Mouse (Mus musculus) small intestine, adult 2 months (tissue): ENCODE measurements at regions not wholly inside any gene's neighbourhood (a gene's known extent, or its start where the extent isn't known, plus 50 kb on each side); places are given as distances from the start of the nearest gene placed in this dataset.
"Not testable (repeated sequence)": the region's sequence is repeated elsewhere in the genome, so short reads cannot be mapped to it uniquely, and the experiment has no call there.

Experiments
- H3K27ac ChIP-seq: fragments of 200-500 bp; 2 replicates; pipeline ENCODE4 v1.5.1; 2012; ENCODE audit warnings: low read depth, low read length, control low read depth, inconsistent platforms; ENCODE audit not compliant: insufficient read depth
- H3K27me3 ChIP-seq: fragments of 200-500 bp; 2 replicates; pipeline ENCODE4 v1.6.1; 2012; ENCODE audit warnings: mild to moderate bottlenecking, moderate library complexity, low read length, inconsistent platforms; ENCODE audit not compliant: control insufficient read depth, insufficient read depth
- H3K36me3 ChIP-seq: fragments of 200-500 bp; 2 replicates; pipeline ENCODE4 v1.6.1; 2012; ENCODE audit warnings: mild to moderate bottlenecking, low read length, control low read depth, inconsistent platforms; ENCODE audit not compliant: control insufficient read depth, insufficient read depth
- H3K4me1 ChIP-seq: fragments of 200-500 bp; 2 replicates; pipeline ENCODE4 v1.6.1; 2012; ENCODE audit warnings: low read length, inconsistent platforms, mixed read lengths; ENCODE audit not compliant: control insufficient read depth, insufficient read depth, insufficient read length
- H3K4me3 ChIP-seq: fragments of 200-500 bp; 2 replicates; pipeline ENCODE4 v1.5.1; 2012; ENCODE audit warnings: low read depth, mild to moderate bottlenecking, control low read depth, inconsistent platforms, low read length, moderate library complexity
- CTCF ChIP-seq: fragments of 200-500 bp; IDR thresholded peaks from 2 replicates; pipeline ENCODE4 v1.5.1; 2012; ENCODE audit warnings: low read depth, mild to moderate bottlenecking, control low read depth, inconsistent platforms, low read length, moderate library complexity, mixed read lengths; ENCODE audit not compliant: insufficient replicate concordance, insufficient read length; ENCODE audit errors: extremely low read depth
- POLR2A ChIP-seq: fragments of 200-500 bp; IDR thresholded peaks from 2 replicates; pipeline ENCODE4 v1.6.1; 2012; ENCODE audit warnings: low read depth, mild to moderate bottlenecking, control low read depth, inconsistent platforms, low read length, moderate library complexity
- WGBS: fragments of 180-500 bp; shearing (Covaris S2); methylation state at CpG from one replicate; pipeline ENCODE4 v1.1.7; 2018; 5-methylcytosine and 5-hydroxymethylcytosine counted together

DNA sequence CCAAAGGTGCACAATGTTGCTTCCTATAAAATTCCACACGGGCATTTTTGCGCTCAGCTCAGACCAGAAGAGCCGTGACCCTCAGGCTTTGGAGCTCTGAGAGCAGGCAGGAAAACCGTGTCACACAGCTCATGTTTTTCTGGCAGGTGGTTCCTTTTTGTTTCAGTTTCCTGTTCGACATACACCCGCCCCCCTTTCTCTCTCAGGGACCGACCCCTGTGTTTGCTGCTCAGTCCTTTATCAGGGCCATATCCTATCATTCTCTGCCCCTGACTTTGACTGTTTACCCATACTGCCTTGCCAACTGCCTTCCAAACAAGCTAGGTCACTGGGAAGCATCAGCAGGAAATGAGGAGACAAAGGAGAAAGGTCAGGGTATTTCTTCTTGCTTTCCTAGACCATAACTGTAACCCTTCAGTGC, 475.5 kb upstream of the Smim15 start:
- no peaks in the 10 kb centered on the region for H3K36me3 ChIP-seq
- WGBS, result 19% methylated on average over 7 of the region's 7 CpGs
- H3K4me1 ChIP-seq, result peaks cover 2% of the 10 kb centered on the region; the same call in 1 of the 2 replicates
- TF ChIP-seq CTCF (no peak), POLR2A (no peak)
- no peak overlapping the region for H3K27ac ChIP-seq
- no peaks in the 10 kb centered on the region for H3K27me3 ChIP-seq
- H3K4me3 ChIP-seq, result no peak overlapping the region

DNA sequence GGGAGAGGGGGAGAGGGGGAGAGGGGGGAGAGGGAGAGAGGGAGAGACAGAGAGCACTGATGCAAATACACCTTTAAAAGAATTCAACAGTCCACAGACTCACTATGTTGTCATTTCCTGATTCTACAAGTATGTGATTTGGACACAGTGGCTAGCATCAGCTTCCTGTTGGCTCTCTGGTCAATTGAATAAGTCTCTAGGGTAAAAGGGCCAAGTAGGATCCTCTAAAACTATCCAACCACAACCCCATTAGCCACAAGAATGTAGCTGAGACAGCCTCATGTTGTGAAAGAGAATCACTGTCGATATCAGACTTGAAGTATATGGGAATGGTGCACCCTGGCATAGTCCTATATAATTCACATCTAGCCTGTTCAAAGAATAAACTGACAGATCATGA, 481.8 kb upstream of the Smim15 start:
- WGBS, result 86% methylated on average over 1 of the region's 1 CpGs
- Histone ChIP-seq H3K27ac (no peak overlapping the region), H3K4me3 (no peak overlapping the region), H3K27me3 (no peaks in the 10 kb centered on the region), H3K36me3 (no peaks in the 10 kb centered on the region), H3K4me1 (no peaks in the 10 kb centered on the region)
- TF ChIP-seq POLR2A, result no peak
- TF ChIP-seq CTCF, result no peak

DNA sequence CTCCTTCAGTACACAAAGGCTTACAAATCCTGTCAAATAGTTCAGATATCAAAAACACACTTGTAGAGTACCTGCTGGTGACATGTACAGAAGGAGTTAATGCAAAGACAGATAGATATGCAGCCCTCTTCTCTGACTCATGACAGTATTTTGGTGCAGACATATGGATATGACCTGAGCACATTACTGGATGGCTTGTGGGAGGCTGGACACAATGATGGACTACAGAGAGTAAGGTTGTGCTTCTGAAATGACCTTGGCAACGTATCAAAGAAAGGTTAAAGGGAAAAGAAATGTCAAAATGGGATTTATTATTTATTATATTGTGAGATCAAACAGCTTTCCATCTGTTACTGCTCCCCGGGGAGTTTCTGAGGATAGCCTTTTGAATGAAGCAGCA, 482.7 kb upstream of the Smim15 start:
- no peaks in the 10 kb centered on the region for H3K27me3 ChIP-seq
- no peak overlapping the region for H3K27ac ChIP-seq
- H3K4me1 ChIP-seq, result no peaks in the 10 kb centered on the region
- TF ChIP-seq POLR2A (no peak), CTCF (no peak)
- H3K36me3 ChIP-seq, result no peaks in the 10 kb centered on the region
- H3K4me3 ChIP-seq, result no peak overlapping the region
- WGBS, result 57% methylated on average over 2 of the region's 2 CpGs

DNA sequence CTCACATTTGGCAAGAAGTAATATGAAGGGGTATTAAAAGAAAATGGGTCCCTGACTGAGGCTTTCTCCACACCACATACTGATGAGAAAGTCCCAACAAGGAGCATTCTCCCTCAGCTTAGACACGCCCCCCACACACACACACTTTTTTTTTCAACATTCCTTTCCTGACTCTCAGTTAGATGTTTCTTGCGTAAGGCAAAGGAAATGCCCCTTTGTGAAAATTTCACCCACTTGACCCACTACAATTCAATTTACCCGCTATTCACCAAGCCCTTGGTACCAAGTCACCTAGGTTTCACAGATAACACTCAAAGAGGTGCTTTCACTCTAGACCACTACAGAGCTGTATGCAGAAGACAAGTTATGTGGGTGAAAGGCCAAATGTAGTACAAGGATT, 488.3 kb upstream of the Smim15 start:
- Histone ChIP-seq H3K27me3 (no peaks in the 10 kb centered on the region), H3K4me3 (no peak overlapping the region), H3K36me3 (no peaks in the 10 kb centered on the region), H3K27ac (no peak overlapping the region), H3K4me1 (no peaks in the 10 kb centered on the region)
- TF ChIP-seq CTCF (no peak), POLR2A (no peak)
- 74% methylated on average over 3 of the region's 3 CpGs for WGBS

DNA sequence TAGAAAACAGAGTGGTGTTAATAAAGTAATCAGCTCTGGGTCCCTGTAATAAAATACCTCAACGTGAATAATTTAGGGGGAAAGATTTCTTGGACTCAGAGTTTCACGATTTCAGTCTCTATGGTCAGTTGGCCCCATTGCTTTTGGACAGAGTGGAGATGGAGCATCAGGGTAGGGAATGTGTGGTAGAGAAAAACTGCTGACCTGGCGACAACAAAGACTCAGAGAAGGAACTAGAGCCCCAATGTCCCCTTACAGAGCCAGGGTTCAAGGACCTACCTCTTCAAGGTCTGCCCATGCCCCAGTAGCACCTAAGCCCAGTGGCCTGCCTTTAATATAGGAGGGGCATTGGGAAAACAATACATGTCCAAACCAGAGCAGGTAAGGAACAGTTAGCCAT, 490.2 kb upstream of the Smim15 start:
- Histone ChIP-seq H3K4me3 (no peak overlapping the region), H3K27me3 (no peaks in the 10 kb centered on the region), H3K4me1 (no peaks in the 10 kb centered on the region), H3K36me3 (no peaks in the 10 kb centered on the region), H3K27ac (no peak overlapping the region)
- 72% methylated on average over 3 of the region's 3 CpGs for WGBS
- no peak for TF ChIP-seq POLR2A
- TF ChIP-seq CTCF, result no peak

DNA sequence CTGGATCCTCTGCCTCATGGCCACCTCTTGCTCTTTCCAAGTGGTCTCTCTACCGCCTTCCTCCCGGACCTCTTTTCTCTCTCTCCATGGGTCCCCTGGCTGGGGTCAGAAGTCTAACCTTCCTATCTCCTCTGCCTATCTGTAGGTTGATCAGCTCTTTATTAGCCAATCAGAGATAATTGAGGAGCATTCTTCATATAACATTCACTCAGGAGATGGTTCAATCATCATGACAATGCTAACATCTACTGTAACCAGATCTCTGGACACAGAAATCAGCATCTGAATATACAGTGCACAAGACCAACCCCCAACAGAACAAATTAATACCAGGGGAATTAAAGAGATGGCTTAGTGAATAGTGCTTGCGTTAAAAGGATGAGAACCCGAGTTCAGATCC, 492.1 kb upstream of the Smim15 start:
- H3K36me3 ChIP-seq, result no peaks in the 10 kb centered on the region
- no peaks in the 10 kb centered on the region for H3K4me1 ChIP-seq
- WGBS, result 86% methylated on average over 4 of the region's 4 CpGs
- TF ChIP-seq CTCF (no peak), POLR2A (no peak)
- H3K4me3 ChIP-seq, result no peak overlapping the region
- H3K27me3 ChIP-seq, result no peaks in the 10 kb centered on the region
- no peak overlapping the region for H3K27ac ChIP-seq

DNA sequence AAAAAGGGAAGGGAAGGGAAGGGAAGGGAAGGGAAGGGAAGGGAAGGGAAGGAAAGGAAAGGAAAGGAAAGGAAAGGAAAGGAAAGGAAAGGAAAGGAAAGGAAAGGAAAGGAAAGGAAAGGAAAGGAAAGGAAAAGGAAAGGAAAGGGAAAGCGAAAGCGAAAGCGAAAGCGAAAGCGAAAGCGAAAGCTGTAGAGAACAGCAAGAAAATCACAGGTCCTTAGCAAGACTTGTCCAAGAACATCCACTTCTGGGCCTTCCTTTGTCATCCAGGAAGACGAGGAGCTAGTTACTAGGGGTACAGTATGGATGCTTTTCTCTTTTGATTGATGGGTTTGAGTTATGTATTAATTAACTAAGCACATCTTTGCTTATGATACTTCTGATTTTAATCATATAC, 494.3 kb upstream of the Smim15 start:
- H3K27ac ChIP-seq, H3K4me1 ChIP-seq, H3K27me3 ChIP-seq, H3K36me3 ChIP-seq, H3K4me3 ChIP-seq: not testable (repeated sequence)
- WGBS, result 93% methylated on average over 7 of the region's 7 CpGs

DNA sequence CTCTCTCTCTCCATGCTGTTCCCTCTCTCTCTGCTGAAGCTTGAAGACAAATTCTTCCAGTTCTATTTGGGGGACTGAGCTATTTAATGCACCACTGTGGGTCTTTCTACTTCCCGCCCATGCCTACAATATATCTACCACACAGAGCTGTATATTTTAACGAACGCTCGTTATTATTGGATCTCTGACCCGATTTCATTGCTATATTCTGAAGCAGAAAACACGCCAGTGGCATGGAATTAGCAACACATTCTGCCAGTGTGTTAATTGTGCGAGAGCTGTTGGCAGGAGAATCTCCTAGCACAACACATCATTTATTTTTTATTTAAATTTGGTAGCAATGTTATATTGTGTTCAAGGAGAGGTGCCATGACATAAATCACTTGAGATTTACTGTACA, 497.2 kb upstream of the Smim15 start:
- TF ChIP-seq POLR2A, result no peak
- no peak for TF ChIP-seq CTCF
- 89% methylated on average over 7 of the region's 7 CpGs for WGBS
- Histone ChIP-seq H3K4me3 (no peak overlapping the region), H3K27me3 (no peaks in the 10 kb centered on the region), H3K4me1 (no peaks in the 10 kb centered on the region), H3K27ac (no peak overlapping the region), H3K36me3 (no peaks in the 10 kb centered on the region)
